Mouse (Mus musculus) CH12.LX (cell line): ENCODE data around the gene Irf2.

Experiments
- CTCF ChIP-seq, 2 experiments: IDR thresholded peaks in 1 of 2; conservative IDR thresholded peaks in 1 of 2; 2 replicates each; pipeline ENCODE4 v1.5.1; 2011 to 2012; ENCODE audit warnings: low read depth in 2 of 2, low read length in 2 of 2, improper control_type of control experiment in 1 of 2, inconsistent platforms in 1 of 2, mild to moderate bottlenecking in 1 of 2, moderate library complexity in 1 of 2
- GABPA ChIP-seq: IDR thresholded peaks from 2 replicates; pipeline ENCODE4 v1.6.1; 2012; ENCODE audit warnings: low read depth, low read length, improper control_type of control experiment, inconsistent platforms; ENCODE audit not compliant: insufficient replicate concordance
- POLR2A ChIP-seq: IDR thresholded peaks from 2 replicates; pipeline ENCODE4 v1.6.1; 2011; ENCODE audit warnings: low read depth, mild to moderate bottlenecking, improper control_type of control experiment, low read length
- USF1 ChIP-seq: IDR thresholded peaks from 2 replicates; pipeline ENCODE4 v1.6.1; 2014; ENCODE audit warnings: low read depth, mild to moderate bottlenecking, inconsistent platforms, low read length, improper control_type of control experiment

DNA sequence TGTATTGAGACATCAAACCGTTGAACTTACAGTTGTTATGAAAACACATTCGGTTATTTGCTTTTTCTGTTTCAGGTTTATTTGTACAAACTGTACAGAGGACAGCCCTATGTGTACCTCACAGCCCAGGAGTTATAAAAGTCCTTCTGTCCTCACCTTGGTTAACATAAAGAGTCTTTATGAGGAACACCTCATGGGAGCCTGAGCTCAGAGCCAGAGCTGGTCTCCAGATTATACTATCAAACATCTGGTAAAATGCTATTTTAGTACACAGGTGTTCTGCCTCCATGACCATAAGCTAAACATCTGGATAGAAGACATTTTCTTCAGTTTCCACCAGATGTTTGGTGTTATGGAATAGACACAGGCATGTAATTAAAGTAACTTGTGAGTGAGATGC lies 13.1 kb upstream of the Irf2 start:
- no peak for TF ChIP-seq POLR2A
- TF ChIP-seq USF1: no peak
- TF ChIP-seq GABPA: no peak
- TF ChIP-seq CTCF (conservative IDR thresholded peaks at IDR 0.05 in 1 of 2, IDR thresholded peaks at IDR 0.05 in 1 of 2; ENCODE audit: low read depth in 2 of 2, low read length in 2 of 2): no peak
